Mouse (Mus musculus) heart, postnatal 25 days (tissue): Measurements from ENCODE around the gene Igfbp7. TPM values are rescaled to one million over a fixed set of nuclear protein-coding genes. Genes with fewer than 3 reads are reported as not detected.
"Not testable (repeated sequence)": the region's sequence is repeated elsewhere in the genome, so short reads cannot be mapped to it uniquely, and the experiment has no call there.

Experiments used
- DNase-seq: peaks from one replicate; pipeline ENCODE4 v3.0.0; 2022; ENCODE audit warnings: low spot score
- intact Hi-C: fragments of 180-260 bp; cut with DNase I; formaldehyde crosslinking; loops from one replicate; pipeline ENCODE4 v1.15.1; 2025
- total RNA-seq, 2 experiments: library from RNA; stranded (reverse); gene quantifications; 2 replicates each; pipeline ENCODE4 v1.2.3; 2021

The Igfbp7 gene
- total RNA-seq: 100 to 1,000 TPM; 251 to 311 TPM

GRCm38 (mm10) chr5:77407341-77408298, at the start of gene Igfbp7:
Gene Igfbp7, minus strand, starts transcription at chr5:77408041.
- intact Hi-C loops: loop anchor here (5.0 kb wide), 1 partner anchor 55 kb away; no protein-coding TSS in a partner anchor

DNA sequence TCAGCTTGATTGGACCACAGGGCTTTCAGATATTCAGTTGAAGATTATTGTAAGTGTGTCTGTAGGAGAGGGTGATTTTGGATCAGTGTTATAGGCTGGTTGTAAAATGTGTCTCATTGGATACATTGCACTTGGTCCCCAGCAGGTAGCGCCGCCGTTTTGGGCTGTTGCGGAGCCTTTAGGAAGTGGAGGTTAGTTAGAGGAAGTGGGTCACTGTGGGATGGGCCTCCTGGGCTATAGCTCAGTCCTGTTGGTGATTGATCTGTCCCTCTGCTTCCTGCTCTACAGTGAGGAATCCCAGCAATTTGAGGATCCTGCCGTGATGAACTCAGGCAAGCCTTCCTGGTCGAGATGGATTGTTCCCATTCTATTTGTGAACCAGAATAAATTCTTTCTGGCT, 44.3 kb upstream of the Igfbp7 start:
- no peak for DNase-seq
- intact Hi-C loops: no loop called here

More at GRCm38 (mm10) chr5:77407341-77408298, at the start of gene Igfbp7:
- peak; percentile 77 for DNase-seq

DNA sequence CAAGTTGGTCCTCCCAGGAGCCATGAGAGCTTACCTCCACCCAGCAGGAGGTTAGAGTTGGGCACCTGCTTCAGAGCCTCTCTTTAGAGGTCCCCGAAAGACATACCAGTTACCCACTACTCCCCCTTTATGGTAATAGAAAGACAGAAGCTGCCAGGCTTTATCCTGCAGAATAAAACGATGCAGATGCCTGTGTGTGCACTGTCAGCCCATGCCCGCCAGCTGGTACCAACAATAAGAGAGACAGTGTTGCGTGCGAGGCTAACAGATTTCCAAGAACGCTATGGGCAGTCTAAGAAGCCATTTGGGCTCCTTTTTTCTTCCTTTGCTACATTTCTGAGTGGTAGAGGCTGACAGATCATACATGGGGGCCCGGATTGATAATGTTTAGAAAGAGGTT, 41.7 kb upstream of the Igfbp7 start:
- intact Hi-C loops: no loop called here
- DNase-seq: no peak

- DNase-seq: no peak
- intact Hi-C loops: no loop called here
Observed at GRCm38 (mm10) chr5:77445431-77445830, 37.6 kb upstream of the Igfbp7 start.

DNA sequence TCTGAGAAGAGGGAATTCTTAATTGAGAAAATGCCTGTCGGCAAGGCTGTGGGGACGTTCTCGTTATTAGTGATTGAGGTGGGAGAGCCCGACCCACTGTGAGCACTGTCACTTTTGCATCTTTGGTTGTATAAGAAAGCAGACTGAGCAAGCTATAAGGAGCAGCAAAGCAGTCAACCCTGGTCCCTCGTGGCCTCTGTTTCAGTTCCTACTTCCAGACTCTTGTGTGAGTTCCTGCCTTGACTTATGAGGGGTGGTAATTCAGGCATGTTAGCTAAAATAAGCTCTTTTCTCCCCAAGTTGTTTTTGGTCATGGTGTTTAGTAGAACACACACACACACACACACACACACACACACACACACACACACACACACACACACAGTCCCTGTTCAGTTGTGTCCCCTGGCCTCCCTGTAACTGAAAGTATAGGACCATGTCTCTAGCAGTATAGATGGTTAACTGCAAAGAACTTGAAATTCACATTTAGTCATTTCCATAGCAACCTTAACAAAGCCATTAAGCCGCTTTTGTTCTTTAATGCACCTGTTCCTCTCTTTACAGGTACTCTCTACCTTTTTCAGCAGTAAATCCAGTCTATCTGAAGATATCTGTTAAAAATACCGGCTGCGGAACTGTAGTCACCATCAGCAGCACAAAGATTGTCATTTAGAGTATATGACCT, 36.2 kb upstream of the Igfbp7 start:
- intact Hi-C loops: no loop called here
- DNase-seq: no peak

GRCm38 (mm10) chr5:77442856-77443623, 35.2 kb upstream of the Igfbp7 start:
- DNase-seq: no peak
- intact Hi-C loops: no loop called here

GRCm38 (mm10) chr5:77436308-77436707, 28.5 kb upstream of the Igfbp7 start:
- DNase-seq: no peak
- intact Hi-C loops: no loop called here

GRCm38 (mm10) chr5:77434060-77434459, 26.2 kb upstream of the Igfbp7 start:
- DNase-seq: no peak
- intact Hi-C loops: no loop called here

- intact Hi-C loops: no loop called here
- no peak for DNase-seq
Observed at GRCm38 (mm10) chr5:77433561-77433960, 25.7 kb upstream of the Igfbp7 start.

DNA sequence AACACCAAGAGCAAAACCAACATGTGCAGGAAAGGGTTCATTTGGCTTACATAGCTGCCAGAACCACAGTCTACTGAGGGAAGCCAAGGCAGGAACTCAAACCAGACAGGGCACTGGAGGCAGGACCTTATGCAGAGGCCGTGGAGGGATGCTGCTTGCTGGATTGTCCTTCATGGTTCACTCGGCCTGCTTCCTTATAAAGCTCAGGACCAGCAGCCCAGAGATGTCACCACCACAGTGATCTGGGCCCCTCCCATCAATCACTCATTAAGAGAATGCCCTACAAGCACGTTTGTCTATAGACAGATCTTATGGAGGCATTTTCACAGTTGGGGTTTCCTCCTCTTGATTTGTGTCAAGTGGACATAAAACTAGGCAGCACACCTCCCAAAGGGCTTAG, 25.3 kb upstream of the Igfbp7 start:
- intact Hi-C loops: no loop called here
- DNase-seq: no peak

DNA sequence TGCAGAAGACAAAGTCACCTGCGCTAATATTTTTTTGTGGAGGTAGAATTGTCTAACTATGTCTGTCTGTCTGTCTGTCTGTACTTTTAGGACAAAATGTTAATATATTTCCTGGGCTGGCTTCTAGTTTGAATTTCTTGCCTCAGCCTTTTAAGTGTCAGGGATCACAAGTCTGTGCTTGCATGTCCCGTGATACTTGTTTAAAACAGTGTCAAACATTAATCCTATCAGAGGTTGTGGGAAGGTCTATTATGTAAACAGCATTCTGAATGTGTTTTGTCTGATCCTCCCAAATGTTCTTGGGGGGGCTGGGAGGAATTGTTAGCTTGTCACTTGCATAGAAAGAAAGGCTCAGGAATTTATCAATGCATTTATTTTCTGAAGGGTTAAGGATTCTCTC, 24.6 kb upstream of the Igfbp7 start:
- no peak for DNase-seq
- intact Hi-C loops: no loop called here

- intact Hi-C loops: no loop called here
- no peak for DNase-seq
Observed at GRCm38 (mm10) chr5:77431068-77431467, 23.2 kb upstream of the Igfbp7 start.

GRCm38 (mm10) chr5:77430471-77430870, 22.6 kb upstream of the Igfbp7 start:
- intact Hi-C loops: no loop called here
- DNase-seq: no peak

- no peak for DNase-seq
- intact Hi-C loops: no loop called here
Observed at GRCm38 (mm10) chr5:77430049-77430448, 22.2 kb upstream of the Igfbp7 start.

DNA sequence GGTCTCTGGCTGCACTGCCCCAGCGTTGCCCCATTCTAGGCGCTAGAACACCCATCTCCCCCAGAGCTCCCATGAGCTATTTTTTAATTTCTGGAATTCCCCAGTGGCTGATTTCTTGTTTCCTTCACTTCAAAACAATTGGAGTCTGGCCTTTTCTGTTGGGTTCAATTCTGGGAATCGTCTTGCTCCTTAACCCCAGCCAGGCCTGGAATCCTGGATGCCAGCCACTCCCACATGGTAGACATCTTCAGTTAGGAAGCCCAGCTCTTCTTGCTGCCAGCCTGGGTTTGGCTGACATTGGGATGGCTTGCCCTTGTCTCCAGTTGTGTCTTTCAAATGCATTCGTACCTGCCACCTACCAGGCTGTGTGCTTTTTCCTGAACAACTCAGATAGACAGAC, 20.7 kb upstream of the Igfbp7 start:
- intact Hi-C loops: no loop called here
- no peak for DNase-seq

DNA sequence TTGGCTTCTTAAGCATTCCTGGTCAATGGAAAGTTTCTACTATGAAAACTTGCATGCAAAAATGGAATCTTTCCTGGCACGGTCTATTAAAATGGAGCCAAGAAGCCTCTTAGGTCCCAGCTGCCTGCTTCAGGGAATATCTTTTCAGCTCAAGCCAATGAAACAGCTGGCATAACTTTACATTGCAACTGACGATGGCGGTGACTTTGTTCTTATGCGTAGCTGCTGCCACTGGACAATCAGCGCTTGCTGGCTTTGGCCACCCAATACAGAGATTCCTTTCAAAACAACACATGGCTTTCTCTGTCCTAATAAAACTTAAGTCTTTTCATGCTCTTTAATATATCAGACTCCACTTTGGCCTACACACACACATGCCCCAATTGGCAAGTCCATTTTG, 20.1 kb upstream of the Igfbp7 start:
- DNase-seq: no peak

GRCm38 (mm10) chr5:77425721-77426500, 18.1 kb upstream of the Igfbp7 start:
- intact Hi-C loops: no loop called here
- DNase-seq: no peak

More for the DNA sequence above, 20.1 kb upstream of the Igfbp7 start:
- intact Hi-C loops: no loop called here

DNA sequence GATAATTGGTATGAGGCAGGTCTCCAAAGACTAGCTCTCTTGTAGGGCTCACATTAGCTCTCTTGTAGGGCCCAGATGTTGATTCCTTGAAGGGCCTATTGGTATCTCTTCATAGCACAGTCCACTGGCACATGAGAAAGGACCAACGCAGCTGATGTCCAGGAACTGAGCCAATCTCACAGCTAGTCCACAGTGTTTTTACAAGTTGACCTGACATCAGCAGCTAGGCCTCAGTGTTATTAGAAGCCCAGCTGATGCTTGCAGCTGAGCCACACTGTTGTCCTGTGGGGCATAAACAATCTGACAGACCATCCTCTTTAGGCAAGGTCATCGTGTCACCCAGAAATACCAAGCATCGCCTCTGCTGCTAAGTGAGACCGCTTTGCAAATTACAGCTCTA, 11.7 kb upstream of the Igfbp7 start:
- intact Hi-C loops, DNase-seq: not testable (repeated sequence)

DNA sequence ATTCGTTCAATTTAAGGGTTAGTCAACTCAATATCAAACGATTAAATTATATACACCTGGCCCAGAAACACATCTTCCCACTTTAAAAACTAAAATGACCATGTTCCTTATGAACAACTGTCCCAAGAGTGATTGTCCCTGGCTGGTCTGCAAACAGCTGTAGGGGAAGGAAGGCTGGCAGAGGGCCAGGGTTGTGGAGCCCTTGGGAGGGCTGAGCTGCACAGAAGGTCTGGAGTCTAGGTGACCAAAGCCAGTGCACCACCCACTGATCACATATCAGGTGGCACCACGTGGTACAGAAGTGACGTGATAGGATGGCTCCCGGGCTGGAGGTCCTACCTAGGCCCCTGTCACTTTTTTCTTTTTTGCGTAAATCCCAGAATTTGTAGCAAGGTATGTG, 8.2 kb upstream of the Igfbp7 start:
- intact Hi-C loops: no loop called here

GRCm38 (mm10) chr5:77408530-77408929, 689 bp upstream of the Igfbp7 start:
- no peak for DNase-seq
- intact Hi-C loops: loop anchor here (5.0 kb wide), 1 partner anchor 54 kb away; no protein-coding TSS in a partner anchor

More for the DNA sequence above, 8.2 kb upstream of the Igfbp7 start:
- DNase-seq: no peak
